Mouse (Mus musculus): ENCODE measurements around the gene Aldh18a1.

- no peak for TF ChIP-seq CTCF (IDR thresholded peaks at IDR 0.05; ENCODE audit: control insufficient read depth, insufficient read depth, low read length)
- TF ChIP-seq POLR2A (IDR thresholded peaks at IDR 0.05; ENCODE audit: borderline replicate concordance, control insufficient read depth, low read depth, low read length) = no peak
Observed at GRCm38 (mm10) chr19:40518706-40519105, 69.6 kb downstream of the Aldh18a1 start.
